ENCODE assay signal across 24 mouse cellular contexts in genomic region chr17:48269833-48270232, GRCm38 (mm10). TPM values are rescaled to one million over a fixed set of nuclear protein-coding genes. Genes with fewer than 3 reads are reported as not detected.
"Had no signal": no experiment of that assay in that cellular context is flagged by ENCODE, and none has a peak within 500 bp of the region (broad histone marks: within the 10 kb centered on the region; RNA-seq: fewer than 3 reads in every experiment).

No protein-coding gene starts in this region.

- H3K9ac ChIP-seq: limb, embryonic 12.5 days; limb, embryonic 15.5 days; lung, embryonic 14.5 days; midbrain, embryonic 12.5 days; midbrain, embryonic 15.5 days; neural tube, embryonic 13.5 days had no signal

- H3K27me3 ChIP-seq: limb, embryonic 12.5 days; limb, embryonic 15.5 days; midbrain, embryonic 12.5 days; midbrain, embryonic 15.5 days; neural tube, embryonic 13.5 days had no signal

- DNase-seq: kidney, adult 18-20 months; kidney, adult 9 months; kidney, postnatal 14 days; kidney, postnatal 4 days; left cerebral cortex, postnatal 4 days; lung, embryonic 14.5 days; retina, postnatal 1 day; right cerebral cortex, postnatal 25 days; thymus, adult 18-20 months; thymus, postnatal 36 days had no signal

- H3K4me1 ChIP-seq: limb, embryonic 12.5 days; limb, embryonic 15.5 days; midbrain, embryonic 15.5 days had no signal

- H3K27ac ChIP-seq: limb, embryonic 12.5 days; limb, embryonic 15.5 days; macrophage; midbrain, embryonic 12.5 days; midbrain, embryonic 15.5 days; neural tube, embryonic 13.5 days had no signal

- H3K9me3 ChIP-seq: limb, embryonic 12.5 days; limb, embryonic 15.5 days; midbrain, embryonic 12.5 days; midbrain, embryonic 15.5 days; neural tube, embryonic 13.5 days had no signal

- H3K4me3 ChIP-seq: limb, embryonic 12.5 days; limb, embryonic 15.5 days; midbrain, embryonic 12.5 days; midbrain, embryonic 15.5 days; myocyte; neural tube, embryonic 13.5 days had no signal

- H3K36me3 ChIP-seq: limb, embryonic 12.5 days; limb, embryonic 15.5 days; midbrain, embryonic 12.5 days; midbrain, embryonic 15.5 days; neural tube, embryonic 13.5 days had no signal

- ATAC-seq: lung, postnatal 0 days; midbrain, embryonic 15.5 days had no signal

- H3K4me2 ChIP-seq: limb, embryonic 12.5 days; limb, embryonic 15.5 days; lung, embryonic 14.5 days; midbrain, embryonic 12.5 days; midbrain, embryonic 15.5 days; neural tube, embryonic 13.5 days had no signal

RNA-seq across cellular contexts. Expression of gene Treml4, which starts 5.7 kb away (rescaled TPM):
- total RNA-seq: layer of hippocampus, adult 18-20 months; layer of hippocampus, postnatal 14 days; left cerebral cortex, adult 8-10 months; left cerebral cortex, postnatal 14 days had no signal
- polyA plus RNA-seq: limb, embryonic 12.5 days; midbrain, embryonic 15.5 days; myocyte had no signal

RNA-seq across cellular contexts. Expression of gene Trem3, which starts 22.3 kb away (rescaled TPM):
- total RNA-seq: layer of hippocampus, adult 18-20 months; layer of hippocampus, postnatal 14 days had no signal
- polyA plus RNA-seq: limb, embryonic 12.5 days; midbrain, embryonic 12.5 days; midbrain, embryonic 15.5 days; testis, adult 2 months; urinary bladder, adult 2 months had no signal

RNA-seq across cellular contexts. Expression of gene Treml2, which starts 29.5 kb away (rescaled TPM):
- polyA plus RNA-seq: midbrain, embryonic 15.5 days; myocyte; neural tube, embryonic 13.5 days; testis, adult 2 months had no signal

RNA-seq across cellular contexts. Expression of gene Trem1, which starts 37.3 kb away (rescaled TPM):
- total RNA-seq: layer of hippocampus, adult 18-20 months; layer of hippocampus, postnatal 14 days; left cerebral cortex, postnatal 14 days; left cerebral cortex, postnatal 4 days had no signal
- polyA plus RNA-seq: limb, embryonic 12.5 days; lung, embryonic 14.5 days; midbrain, embryonic 15.5 days; myocyte had no signal

RNA-seq across cellular contexts. Expression of gene B430306N03Rik, which starts 46.1 kb away (rescaled TPM):
- total RNA-seq: layer of hippocampus, postnatal 14 days had no signal
- polyA plus RNA-seq: myocyte had no signal
